Mouse (Mus musculus): ENCODE measurements around the gene Pdzd2. TPM values are rescaled to one million over a fixed set of nuclear protein-coding genes. Genes with fewer than 3 reads are reported as not detected.

The Pdzd2 gene
- polyA plus RNA-seq, 1 experiment from 2014 or later: 19.1 TPM

DNA sequence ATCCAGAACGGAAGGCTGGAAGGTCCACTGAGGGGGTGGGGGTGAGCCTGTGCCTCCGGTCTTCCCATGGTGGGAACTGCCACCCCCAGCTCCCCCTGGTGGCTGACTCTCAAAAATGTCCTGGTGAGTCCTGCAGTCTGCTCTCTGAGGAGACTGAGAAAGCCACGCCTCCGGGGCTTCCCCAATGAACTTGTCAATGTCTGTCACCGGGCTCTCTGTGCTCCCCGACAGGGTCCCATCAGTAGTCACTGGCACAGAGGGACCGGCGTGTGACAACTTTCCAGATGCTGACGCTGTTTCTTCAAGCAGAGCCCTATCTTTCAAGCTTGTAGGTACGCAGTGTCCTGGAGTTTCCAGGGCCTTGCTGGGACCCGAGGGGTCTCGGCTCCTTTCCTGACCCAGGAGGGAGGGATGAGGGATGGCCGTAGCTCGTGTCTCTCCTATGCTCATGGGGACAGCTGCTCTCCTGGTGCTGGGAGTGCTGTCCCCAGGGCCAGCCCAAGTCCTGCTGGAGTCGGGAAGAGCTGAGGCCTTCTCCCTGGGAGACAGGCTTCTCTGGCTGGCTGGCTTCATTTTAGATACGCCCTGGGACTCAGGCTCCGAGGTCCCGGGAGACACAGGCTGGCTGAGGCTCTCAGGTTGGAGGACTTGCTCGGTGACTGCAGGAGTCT lies 363.9 kb downstream of the Pdzd2 start:
- ATAC-seq (replicated peaks; ENCODE audit: low FRiP score, low read depth) (peak; percentile 70), DNase-seq (ENCODE audit: low spot score) (peak; percentile 95)
- Histone ChIP-seq H3K27ac (peak overlapping the region; percentile 69), H3K9ac (ENCODE audit: low read depth, low read length) (peak overlapping the region; percentile 46), H3K27me3 (ENCODE audit: insufficient read depth, low read length) (no peaks in the 10 kb centered on the region), H3K4me1 (replicated peaks; ENCODE audit: insufficient read depth, low read length) (peaks cover 22% of the 10 kb centered on the region), H3K4me3 (replicated peaks; ENCODE audit: low read depth, low read length) (peak overlapping the region; percentile 3; the same call in 1 of the 2 replicates), H3K9me3 (replicated peaks; ENCODE audit: low read length) (no peaks in the 10 kb centered on the region), H3K36me3 (ENCODE audit: insufficient read depth, low read length) (no peaks in the 10 kb centered on the region), H3K4me2 (ENCODE audit: low read length) (peak overlapping the region; percentile 47)
- 11% methylated on average over 19 of the region's 19 CpGs for WGBS
- TF ChIP-seq CTCF (IDR thresholded peaks at IDR 0.05; ENCODE audit: low read depth): peak; percentile 84

DNA sequence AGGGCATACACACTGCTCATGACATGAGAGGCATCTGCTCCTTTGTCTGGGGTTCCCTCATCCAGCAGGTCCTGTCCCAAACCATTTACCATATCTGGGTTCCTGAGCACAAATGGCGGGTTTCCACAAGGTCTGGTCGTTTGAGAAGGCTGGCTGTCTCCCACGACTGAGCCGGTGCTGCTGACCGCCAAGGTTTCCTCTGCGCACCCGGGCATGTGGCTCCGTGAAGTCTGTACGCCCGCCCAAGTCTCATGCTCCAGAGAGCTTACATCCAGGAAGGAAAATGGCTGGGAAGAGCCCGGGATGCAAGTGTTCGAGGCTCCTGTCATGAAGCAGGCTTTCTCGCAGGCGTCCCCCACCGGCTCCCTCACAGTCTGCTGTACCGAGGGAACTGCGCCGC lies 364.8 kb downstream of the Pdzd2 start:
- H3K4me1 ChIP-seq (replicated peaks; ENCODE audit: insufficient read depth, low read length): peaks cover 22% of the 10 kb centered on the region
- H3K9me3 ChIP-seq (replicated peaks; ENCODE audit: low read length): no peaks in the 10 kb centered on the region
- H3K9ac ChIP-seq (ENCODE audit: low read depth, low read length): peak overlapping the region; percentile 35; the same call in 1 of the 2 replicates
- H3K27ac ChIP-seq: peak overlapping the region; percentile 77; the same call in 1 of the 2 replicates
- DNase-seq (ENCODE audit: low spot score): no peak
- no peaks in the 10 kb centered on the region for H3K27me3 ChIP-seq (ENCODE audit: insufficient read depth, low read length)
- ATAC-seq (replicated peaks; ENCODE audit: low FRiP score, low read depth): no peak
- no peak for TF ChIP-seq CTCF (IDR thresholded peaks at IDR 0.05; ENCODE audit: low read depth)
- peak overlapping the region; percentile 47 for H3K4me2 ChIP-seq (ENCODE audit: low read length)
- peak overlapping the region; percentile 3; the same call in 1 of the 2 replicates for H3K4me3 ChIP-seq (replicated peaks; ENCODE audit: low read depth, low read length)
- WGBS: 69% methylated on average over 18 of the region's 18 CpGs
- no peaks in the 10 kb centered on the region for H3K36me3 ChIP-seq (ENCODE audit: insufficient read depth, low read length)

DNA sequence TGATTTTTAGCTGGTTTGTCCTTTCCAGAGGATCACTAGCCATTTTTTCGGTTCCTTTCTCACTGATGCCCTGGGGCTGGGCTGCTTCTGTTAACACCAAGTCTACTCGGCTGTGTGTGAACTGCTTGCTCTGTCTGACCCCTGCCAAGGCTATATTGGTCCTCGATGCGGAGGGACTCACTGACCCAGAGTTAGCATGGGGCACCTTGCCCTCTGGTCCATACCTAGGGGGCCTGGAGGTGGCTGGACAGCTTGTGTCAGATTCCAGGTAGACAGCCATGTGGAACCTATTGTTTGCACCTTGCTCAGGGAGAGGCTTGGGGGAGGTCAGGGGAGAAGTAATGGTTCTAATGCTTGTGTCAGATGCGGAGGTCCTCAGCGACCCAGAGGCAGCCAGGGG lies 365.8 kb downstream of the Pdzd2 start:
- H3K27ac ChIP-seq: peak overlapping the region; percentile 77
- H3K4me3 ChIP-seq (replicated peaks; ENCODE audit: low read depth, low read length): no peak overlapping the region
- H3K36me3 ChIP-seq (ENCODE audit: insufficient read depth, low read length): no peaks in the 10 kb centered on the region
- no peak overlapping the region for H3K4me2 ChIP-seq (ENCODE audit: low read length)
- WGBS: 57% methylated on average over 6 of the region's 6 CpGs
- no peak for TF ChIP-seq CTCF (IDR thresholded peaks at IDR 0.05; ENCODE audit: low read depth)
- H3K27me3 ChIP-seq (ENCODE audit: insufficient read depth, low read length): no peaks in the 10 kb centered on the region
- no peaks in the 10 kb centered on the region for H3K9me3 ChIP-seq (replicated peaks; ENCODE audit: low read length)
- H3K4me1 ChIP-seq (replicated peaks; ENCODE audit: insufficient read depth, low read length): peaks cover 22% of the 10 kb centered on the region
- no peak overlapping the region for H3K9ac ChIP-seq (ENCODE audit: low read depth, low read length)
- DNase-seq (ENCODE audit: low spot score) (peak; percentile 47), ATAC-seq (replicated peaks; ENCODE audit: low FRiP score, low read depth) (peak; percentile 88)

DNA sequence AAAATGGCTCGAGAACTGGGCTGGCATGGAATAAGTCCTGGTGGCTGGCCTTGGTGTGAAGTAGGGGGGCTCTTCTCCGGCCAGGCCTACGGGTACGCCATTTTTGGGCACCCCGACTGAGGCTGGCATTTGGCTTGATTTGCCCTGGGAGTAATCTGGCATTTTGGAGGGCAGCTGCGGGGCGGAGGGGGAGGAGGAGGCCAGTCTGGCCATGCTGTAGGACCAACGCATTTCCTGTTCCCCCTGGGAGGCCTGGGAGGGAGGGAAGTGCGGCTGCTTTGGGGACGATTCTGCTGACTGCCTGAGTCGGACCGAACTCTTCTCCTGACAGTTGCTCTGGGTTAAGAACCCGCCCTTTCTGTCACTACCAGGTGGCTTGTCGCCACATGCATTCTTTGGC lies 366.2 kb downstream of the Pdzd2 start:
- no peak for TF ChIP-seq CTCF (IDR thresholded peaks at IDR 0.05; ENCODE audit: low read depth)
- no peak for ATAC-seq (replicated peaks; ENCODE audit: low FRiP score, low read depth)

DNA sequence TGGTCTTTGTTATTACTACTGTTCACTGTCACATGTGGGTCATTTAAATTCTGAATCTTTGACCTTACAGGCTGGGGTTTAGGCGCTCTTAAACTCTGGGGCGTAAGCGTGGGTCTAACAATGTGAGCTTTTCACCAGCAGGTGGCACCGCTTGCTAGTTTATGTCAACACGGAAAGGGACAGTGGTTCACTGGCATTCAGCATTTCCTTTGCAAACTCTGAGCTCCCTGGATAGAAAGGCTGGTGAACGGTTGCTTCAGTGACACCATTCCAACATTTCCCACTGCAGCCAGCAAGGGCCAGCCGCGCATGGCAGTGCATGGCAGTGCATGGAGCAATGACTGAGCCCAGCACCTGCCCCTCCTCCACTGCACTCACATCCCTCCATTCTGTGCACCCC lies 368.5 kb downstream of the Pdzd2 start:
- 6% methylated on average over 8 of the region's 8 CpGs for WGBS
- no peak overlapping the region for H3K4me2 ChIP-seq (ENCODE audit: low read length)
- DNase-seq (ENCODE audit: low spot score) (peak; percentile 94), ATAC-seq (replicated peaks; ENCODE audit: low FRiP score, low read depth) (peak; percentile 23; the same call in 1 of the 2 replicates)
- H3K27ac ChIP-seq: no peak overlapping the region
- no peaks in the 10 kb centered on the region for H3K36me3 ChIP-seq (ENCODE audit: insufficient read depth, low read length)
- H3K9me3 ChIP-seq (replicated peaks; ENCODE audit: low read length): no peaks in the 10 kb centered on the region
- TF ChIP-seq CTCF (IDR thresholded peaks at IDR 0.05; ENCODE audit: low read depth): peak; percentile 94
- no peak overlapping the region for H3K4me3 ChIP-seq (replicated peaks; ENCODE audit: low read depth, low read length)
- H3K4me1 ChIP-seq (replicated peaks; ENCODE audit: insufficient read depth, low read length): peaks cover 22% of the 10 kb centered on the region
- no peaks in the 10 kb centered on the region for H3K27me3 ChIP-seq (ENCODE audit: insufficient read depth, low read length)
- no peak overlapping the region for H3K9ac ChIP-seq (ENCODE audit: low read depth, low read length)

More for the DNA sequence above, 366.2 kb downstream of the Pdzd2 start:
- Histone ChIP-seq H3K9ac (ENCODE audit: low read depth, low read length) (no peak overlapping the region), H3K4me3 (replicated peaks; ENCODE audit: low read depth, low read length) (no peak overlapping the region), H3K27ac (peak overlapping the region; percentile 77), H3K9me3 (replicated peaks; ENCODE audit: low read length) (no peaks in the 10 kb centered on the region), H3K27me3 (ENCODE audit: insufficient read depth, low read length) (no peaks in the 10 kb centered on the region), H3K4me1 (replicated peaks; ENCODE audit: insufficient read depth, low read length) (peaks cover 22% of the 10 kb centered on the region), H3K36me3 (ENCODE audit: insufficient read depth, low read length) (no peaks in the 10 kb centered on the region), H3K4me2 (ENCODE audit: low read length) (no peak overlapping the region)
- DNase-seq (ENCODE audit: low spot score): no peak
- 75% methylated on average over 14 of the region's 14 CpGs for WGBS

DNA sequence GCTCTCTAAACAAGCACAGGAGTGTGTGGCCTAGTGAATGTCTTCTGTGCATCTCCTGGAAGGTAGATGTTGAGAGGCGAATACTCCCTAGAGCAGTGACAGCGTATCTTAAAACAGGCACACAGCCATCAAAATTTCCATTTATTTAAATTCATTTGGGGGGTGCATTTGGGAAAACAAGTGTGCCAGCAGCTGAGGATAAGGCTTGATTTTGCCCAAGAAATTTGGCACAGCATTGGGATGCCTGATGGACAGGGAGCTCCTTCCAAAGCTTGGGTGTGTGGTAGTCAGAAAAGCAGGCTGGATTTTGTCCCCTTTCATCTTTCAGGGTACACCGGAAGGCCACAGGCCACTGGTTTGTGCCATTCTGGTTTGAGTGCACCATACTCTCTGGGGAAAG lies 369.6 kb downstream of the Pdzd2 start:
- H3K9ac ChIP-seq (ENCODE audit: low read depth, low read length): no peak overlapping the region
- peaks cover 17% of the 10 kb centered on the region for H3K4me1 ChIP-seq (replicated peaks; ENCODE audit: insufficient read depth, low read length)
- H3K27ac ChIP-seq: no peak overlapping the region
- H3K4me3 ChIP-seq (replicated peaks; ENCODE audit: low read depth, low read length): no peak overlapping the region
- H3K9me3 ChIP-seq (replicated peaks; ENCODE audit: low read length): no peaks in the 10 kb centered on the region
- 98% methylated on average over 3 of the region's 3 CpGs for WGBS
- ATAC-seq (replicated peaks; ENCODE audit: low FRiP score, low read depth) (no peak), DNase-seq (ENCODE audit: low spot score) (no peak)
- H3K36me3 ChIP-seq (ENCODE audit: insufficient read depth, low read length): 0 out of 2 replicates have a peak, but pooled peaks cover 5% of the 10 kb centered on the region
- no peak overlapping the region for H3K4me2 ChIP-seq (ENCODE audit: low read length)
- no peak for TF ChIP-seq CTCF (IDR thresholded peaks at IDR 0.05; ENCODE audit: low read depth)
- H3K27me3 ChIP-seq (ENCODE audit: insufficient read depth, low read length): no peaks in the 10 kb centered on the region
